Mouse (Mus musculus) brain, embryonic 14.5 days (tissue): ENCODE data around the gene Rtbdn. TPM values are rescaled to one million over a fixed set of nuclear protein-coding genes. Genes with fewer than 3 reads are reported as not detected.

Experiments used
- DNase-seq: peaks from one replicate; pipeline ENCODE4 v3.0.0-alpha.2; 2011; ENCODE audit warnings: low read depth
- CTCF ChIP-seq: fragments of 200-500 bp; IDR thresholded peaks from 2 replicates; pipeline ENCODE4 v1.5.1; 2012; ENCODE audit warnings: inconsistent platforms, mild to moderate bottlenecking, moderate library complexity, borderline replicate concordance; ENCODE audit not compliant: insufficient read depth, insufficient read length; ENCODE audit errors: extremely low read depth
- POLR2A ChIP-seq: fragments of 200-500 bp; IDR thresholded peaks from 2 replicates; pipeline ENCODE4 v1.6.1; 2012; ENCODE audit warnings: mild to moderate bottlenecking, inconsistent platforms, borderline replicate concordance; ENCODE audit not compliant: poor library complexity, insufficient read depth, insufficient read length, severe bottlenecking; ENCODE audit errors: extremely low read depth
- polyA plus RNA-seq: library from polyadenylated mRNA; depleted of rRNA; stranded (reverse); fragments of >200 nt; gene quantifications from 2 replicates; pipeline ENCODE4 v1.2.3, GENCODE M21; 2012

The Rtbdn gene
- polyA plus RNA-seq, 1 experiment: 7.6 TPM

DNA sequence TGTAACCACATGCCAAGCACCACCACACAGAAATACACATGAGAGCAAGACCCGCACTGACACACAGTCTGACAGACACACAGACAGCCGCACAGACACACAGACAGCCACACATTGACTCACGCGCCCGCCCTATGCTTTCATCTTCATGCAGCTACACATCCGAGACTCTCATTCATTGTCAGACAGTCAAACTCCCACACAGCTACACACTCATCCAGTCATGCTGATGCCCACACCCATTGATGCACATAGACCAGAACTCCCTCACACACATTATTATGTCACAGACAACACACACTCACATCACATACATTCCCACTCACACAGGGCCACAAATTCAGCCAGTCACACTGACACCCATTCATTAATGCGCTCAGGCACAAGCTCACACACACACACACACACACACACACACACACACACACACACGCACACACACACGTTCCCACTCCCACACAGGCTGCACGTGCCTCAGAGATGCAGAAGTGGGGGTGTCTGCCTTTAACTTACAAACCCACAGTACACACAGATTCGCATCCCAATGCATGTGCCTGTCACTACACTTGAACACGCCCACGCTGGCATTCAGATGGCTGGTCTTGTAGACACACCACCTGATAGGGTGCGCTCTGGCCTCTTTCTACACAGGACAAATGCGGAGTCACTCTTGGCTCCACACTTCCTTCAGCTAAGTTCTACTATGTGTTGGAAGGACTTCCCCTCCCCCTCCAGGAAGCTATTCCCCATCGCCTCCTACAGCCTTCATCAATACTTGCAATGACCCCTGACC is 12.8 kb upstream of the Rtbdn start:
- TF ChIP-seq POLR2A (no peak), CTCF (no peak)
- DNase-seq: no peak

DNA sequence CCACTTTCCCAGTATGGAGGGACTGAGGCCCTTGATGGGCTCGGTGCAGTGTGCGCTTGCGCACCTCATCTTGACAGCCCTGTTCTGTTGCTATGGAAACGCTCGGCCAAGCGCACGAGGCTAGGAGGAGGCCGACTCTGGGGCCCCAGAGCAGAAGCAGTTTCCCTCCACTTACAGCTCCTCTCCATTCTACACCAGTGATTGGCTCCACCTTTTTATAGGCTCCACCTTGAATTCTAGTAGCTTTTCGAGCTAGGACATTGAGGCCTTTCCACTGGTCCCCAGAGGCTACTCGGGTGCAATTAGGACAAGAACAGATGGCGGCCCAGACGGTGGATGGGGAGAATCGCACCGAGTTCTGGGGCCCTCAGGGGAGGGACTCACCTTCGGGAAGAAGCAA is 11.9 kb upstream of the Rtbdn start:
- TF ChIP-seq CTCF: no peak
- no peak for TF ChIP-seq POLR2A
- peak; percentile 96 for DNase-seq

DNA sequence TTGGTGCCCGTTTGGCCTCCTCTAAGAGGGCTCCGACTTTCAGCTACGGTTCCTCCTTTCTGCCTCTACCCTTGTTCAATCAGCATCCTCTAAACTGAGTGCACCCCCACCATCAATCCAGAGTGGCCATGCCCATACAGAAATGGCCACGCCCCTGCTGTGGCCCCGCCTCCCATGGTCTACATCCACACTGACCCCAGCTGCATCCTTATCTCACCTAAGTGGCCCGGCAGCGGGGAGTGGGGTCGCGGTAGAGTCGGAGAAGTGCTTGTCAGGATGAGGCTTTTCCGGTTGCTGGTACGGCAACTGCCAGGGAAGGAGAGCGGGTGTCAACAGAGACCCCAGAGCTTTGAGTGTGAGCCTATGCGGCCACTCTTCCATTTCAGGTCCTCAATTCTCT is 11.3 kb upstream of the Rtbdn start:
- DNase-seq: peak; percentile 38
- no peak for TF ChIP-seq POLR2A
- no peak for TF ChIP-seq CTCF

DNA sequence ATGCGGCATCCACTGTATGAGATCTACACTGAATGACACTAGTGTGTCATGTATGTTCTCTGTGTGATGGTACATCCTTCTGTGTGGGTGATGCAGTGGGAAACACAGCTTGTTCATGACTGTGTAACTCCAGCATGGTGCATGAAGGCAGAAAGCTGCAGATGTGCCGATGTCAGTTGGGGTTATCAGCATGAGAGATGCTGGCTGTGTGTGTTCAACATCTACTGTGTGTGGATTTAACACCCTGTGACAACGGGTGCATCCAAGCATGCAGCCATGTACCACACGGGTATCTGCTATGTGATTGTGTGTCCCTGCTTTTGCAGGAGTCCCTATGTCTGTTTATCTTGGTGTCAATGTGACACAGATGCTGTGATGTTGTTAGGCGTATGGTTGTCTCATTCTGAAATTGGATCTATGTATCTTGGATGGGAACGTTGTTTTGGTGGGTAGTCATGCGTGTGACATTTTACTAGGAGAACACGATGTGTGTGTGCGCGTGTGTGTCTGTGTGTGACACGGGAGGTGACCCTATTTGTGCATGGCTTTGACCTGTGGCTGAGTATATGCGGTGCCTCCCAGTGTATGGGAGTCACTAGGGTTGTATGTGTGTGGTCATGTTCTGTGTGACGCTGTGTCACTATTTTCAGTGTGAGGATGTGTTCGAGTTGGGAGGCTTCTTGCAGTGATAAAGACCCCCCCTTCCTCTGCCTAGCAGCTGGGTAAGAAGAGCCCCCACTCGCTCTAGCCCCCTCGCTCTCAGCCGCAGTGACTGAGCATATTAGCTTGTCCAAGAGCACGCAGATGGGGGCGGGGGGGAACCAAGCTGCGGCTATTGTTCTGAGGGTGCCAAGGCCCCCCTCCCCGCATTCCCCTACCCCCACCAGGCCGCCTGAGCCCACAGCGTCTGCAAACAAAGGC is 10.5 kb upstream of the Rtbdn start:
- no peak for TF ChIP-seq CTCF
- peak; percentile 64 for DNase-seq

DNA sequence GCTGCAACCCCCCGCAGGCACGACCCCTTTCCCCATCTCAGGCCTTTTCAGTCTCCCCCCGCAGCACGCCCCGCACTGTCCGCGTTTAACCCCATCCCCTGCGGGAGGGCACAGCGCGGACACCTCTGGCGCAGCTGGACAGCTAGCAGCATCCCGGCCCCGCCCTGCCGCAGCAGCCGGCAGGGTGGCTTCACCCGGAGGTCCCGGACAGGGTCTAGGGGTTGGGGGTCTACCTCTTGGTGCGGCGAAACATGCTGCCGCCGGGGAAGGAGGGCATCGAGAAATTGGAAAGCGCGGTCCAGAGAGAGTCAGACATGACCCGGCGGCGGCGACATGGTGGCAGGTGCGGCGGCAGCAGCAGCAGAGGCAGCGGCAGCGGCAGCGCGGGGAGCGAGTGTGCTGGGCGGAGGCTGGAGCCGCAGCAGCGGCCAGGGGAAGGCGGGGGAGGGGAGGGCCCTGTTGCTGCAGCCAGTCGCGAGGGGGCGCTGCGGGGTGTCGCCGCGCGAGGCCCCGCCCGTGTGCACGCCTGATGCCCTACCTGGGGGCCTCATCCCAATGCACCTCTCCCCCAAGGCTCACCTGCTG is 9.7 kb upstream of the Rtbdn start, which contains the start of gene Mast1:
TSS of gene Mast1 (minus strand) at position 398 of the 585 bp plus-strand sequence.
- TF ChIP-seq CTCF: peak; percentile 67
- peak; percentile 87 for TF ChIP-seq POLR2A
- DNase-seq: peak; percentile 93

DNA sequence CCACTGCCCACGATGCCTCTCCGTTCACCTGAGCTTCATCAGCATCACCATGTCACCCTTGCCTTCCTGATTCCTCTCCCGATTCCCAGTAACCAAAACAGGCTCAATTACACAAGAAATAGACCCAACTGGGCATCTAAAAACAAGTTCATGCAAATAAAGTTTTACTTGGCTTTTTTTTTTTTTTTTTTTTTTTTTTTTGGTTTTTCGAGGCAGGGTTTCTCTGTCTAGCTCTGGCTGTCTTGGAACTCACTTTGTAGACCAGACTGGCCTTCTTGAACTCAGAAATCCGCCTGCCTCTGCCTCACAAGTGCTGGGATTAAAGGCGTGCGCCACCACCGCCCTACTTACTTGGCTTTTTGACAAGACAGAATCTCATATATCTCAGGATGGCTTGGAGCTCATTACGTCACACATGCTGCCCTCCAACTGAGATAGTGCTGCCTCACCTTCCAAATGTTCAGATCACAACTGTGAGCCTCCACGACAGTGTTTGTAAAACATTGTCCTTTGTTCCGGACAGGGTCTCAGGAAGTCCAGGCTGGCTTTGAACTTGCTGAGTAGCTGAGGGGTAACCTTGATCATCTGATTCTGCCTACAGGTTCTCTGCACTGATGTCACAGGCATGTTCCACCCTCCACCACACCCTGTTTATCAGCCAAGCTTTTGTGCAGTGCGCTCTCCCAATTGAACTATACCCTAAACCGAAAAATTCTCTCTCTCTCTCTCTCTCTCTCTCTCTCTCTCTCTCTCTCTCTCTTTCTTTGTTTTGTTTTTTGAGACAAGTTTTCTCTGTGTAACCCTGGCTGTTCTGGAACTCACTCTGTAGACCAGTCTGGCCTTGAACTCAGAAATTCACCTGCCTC is 8.9 kb upstream of the Rtbdn start:
- TF ChIP-seq POLR2A (no peak), CTCF (no peak)
- DNase-seq: no peak

DNA sequence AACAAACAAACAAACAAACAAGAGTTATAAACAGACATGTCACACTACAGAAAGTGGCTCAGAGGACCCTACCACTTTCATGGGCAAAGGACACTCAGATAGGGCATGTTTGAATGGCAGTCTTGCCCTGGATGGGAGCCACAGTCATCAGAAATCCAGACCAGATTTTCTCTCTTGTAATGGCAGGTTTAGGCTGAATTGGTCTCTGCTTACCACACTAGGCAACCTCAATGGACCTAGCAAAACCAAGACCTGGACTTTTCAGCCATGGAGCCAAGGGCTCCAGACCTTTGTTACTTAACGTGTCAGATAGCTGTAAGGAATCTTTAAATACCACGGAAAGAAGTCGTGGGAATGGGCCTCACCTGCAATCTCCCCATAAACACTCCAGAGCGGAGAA is 3.1 kb upstream of the Rtbdn start:
- TF ChIP-seq POLR2A: no peak
- TF ChIP-seq CTCF: no peak
- peak; percentile 58 for DNase-seq

DNA sequence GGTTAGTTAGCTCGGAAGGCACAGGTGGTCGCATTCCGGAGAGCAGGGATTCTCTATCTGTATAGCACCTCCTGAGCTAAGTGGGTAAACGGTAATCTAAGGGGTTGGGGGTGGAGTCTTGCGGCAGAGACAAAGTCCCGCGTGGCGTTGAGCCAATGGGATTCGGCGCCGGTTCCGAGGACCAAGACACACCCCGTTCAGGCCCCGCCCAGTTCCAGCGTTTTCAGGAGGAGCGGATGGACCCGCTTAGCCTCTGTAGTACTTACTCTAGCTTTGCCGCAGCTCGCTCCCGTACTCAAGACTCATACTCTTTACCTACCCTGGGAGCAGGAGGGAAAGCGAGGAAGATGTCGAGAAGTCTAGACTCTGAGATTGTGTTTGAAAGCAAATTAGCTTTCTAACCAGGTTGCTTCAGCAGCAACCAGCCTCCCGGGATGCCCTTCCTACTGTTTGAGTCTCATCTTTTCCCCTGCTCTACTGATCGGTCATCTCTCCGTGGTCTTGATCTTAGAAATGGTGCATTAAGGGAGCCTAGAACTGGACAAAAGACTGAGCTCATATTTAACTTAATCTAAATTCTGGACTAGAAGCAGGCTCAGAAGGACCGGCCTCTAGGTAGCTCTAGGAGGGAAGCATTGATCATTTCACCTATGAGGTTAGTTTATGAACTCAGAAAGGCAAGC is 2.2 kb upstream of the Rtbdn start:
- peak; percentile 80 for DNase-seq
- TF ChIP-seq CTCF (no peak), POLR2A (no peak)

DNA sequence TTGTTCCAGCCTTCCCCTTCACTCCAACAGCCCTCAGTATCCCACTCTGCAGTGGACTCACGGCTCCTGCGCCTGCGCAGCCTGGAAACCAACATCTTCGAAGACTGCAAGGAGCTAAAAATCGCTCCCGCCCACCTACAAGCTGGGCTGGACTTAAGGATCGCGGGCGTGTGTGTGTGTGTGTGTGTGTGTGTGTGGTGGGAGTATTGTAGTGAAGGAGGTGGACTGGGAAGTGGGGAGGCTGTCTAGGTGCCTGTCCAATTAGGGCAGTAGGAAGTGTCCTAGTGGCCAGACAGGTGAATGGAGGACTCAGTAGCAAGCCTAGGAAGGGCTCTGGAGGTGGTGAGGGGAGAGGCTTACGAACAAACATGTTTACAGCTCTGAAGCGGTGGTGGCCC is 1.6 kb upstream of the Rtbdn start:
- peak; percentile 86 for DNase-seq
- TF ChIP-seq CTCF: no peak
- TF ChIP-seq POLR2A: no peak

DNA sequence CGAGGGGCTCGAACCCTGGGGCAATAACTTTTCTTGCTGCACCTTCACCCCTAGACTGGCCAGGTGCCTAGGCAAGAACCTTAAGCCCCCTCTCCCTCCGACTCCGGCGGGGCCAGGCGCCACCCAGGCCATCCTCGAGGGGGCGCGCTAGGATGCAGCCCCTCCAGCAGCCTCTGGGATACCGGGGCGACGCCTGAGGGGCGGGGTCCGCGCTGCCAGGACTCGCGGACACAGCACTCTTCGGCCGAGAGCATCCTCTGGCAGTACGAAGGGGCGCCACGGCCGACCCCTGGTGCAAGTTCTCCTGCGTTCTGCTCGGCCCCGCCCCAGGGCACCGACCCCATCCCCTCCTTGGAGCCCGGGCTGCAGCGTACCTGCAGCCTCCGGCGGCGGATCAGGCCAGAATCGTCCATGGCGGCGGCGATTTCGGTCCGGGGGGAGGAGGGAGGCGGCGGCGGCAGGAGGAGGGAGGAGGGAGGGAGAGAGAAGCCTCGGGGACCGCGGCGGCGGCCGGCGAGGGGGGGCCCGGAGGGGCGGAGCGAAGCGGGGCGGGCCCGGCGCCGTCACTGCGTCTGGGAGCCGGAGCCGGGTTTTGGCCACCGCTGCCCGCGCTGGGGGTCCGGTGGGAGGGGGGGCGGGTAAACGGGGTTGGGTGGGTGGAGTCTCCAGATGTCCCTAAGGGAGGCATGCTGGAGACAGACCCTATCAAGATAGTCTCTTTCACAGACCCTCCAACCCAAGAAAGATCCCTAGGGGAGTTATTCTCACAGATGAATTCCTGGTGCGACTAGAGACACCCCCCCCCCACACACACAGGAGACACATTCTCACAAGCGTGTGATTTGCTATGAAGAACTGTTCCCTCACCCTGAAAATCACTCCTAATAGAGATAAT is 911 bp upstream of the Rtbdn start:
- peak; percentile 70 for DNase-seq
- TF ChIP-seq POLR2A: no peak
- TF ChIP-seq CTCF: peak; percentile 61

DNA sequence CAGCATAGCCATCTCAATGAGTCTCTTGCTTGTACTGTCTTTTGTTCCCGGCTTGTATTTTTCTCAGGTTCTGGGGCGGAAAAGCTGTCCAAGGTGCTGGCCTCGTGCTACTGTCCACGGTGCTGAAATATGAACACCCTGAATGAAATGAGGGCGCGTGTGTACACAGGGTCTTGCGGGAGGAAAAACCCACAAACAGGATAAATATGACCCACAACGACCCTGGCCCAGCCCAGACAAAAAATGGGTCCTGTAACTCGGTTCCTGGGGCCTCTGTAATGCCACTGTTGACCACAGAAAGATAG is 402 bp downstream of the Rtbdn start:
- TF ChIP-seq POLR2A (no peak), CTCF (no peak; the same call in 1 of the 2 replicates)
- no peak for DNase-seq
